In the genomic region with DNA sequence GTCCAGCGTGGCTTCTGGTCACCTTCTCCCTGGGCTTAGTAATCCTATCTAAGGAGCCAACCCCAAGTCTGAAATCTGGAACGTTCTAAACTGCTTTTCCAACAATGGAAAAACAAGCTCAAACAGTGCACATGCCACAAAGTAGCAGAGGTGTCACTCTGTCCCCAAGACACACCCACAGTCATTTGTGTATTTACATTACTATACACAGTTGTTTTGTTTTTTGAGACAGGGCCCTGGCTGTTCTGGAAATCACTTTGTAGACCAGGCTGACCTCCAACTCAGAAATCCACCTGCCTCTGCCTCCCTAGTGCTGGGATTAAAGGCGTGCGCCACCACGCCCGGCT, we compare ENCODE assay signal across 8 mouse cellular contexts. TPM values are rescaled to one million over a fixed set of nuclear protein-coding genes. Genes with fewer than 3 reads are reported as not detected.
A peak's percentile ranks its signal among the peaks of the same experiment; 100 is the strongest.
DNase-seq lines count a peak whose midpoint lies in the region; ATAC-seq and TF ChIP-seq lines count a peak whose summit lies in the region.

No protein-coding gene starts in this region.

- H3K27ac ChIP-seq in gastrocnemius, adult 2 months, result peak overlapping the region; percentile 96
- peak overlapping the region; percentile 82 for H3K27ac ChIP-seq in forebrain, embryonic 15.5 days (replicated peaks)
- peak overlapping the region; percentile 74 for H3K27ac ChIP-seq in liver, embryonic 15.5 days (replicated peaks)

- ATAC-seq in CD4-positive, CD25-positive, alpha-beta regulatory T cell, adult 4 months, result peak; percentile 56
- no peak for ATAC-seq in forebrain, embryonic 15.5 days (replicated peaks)
- ATAC-seq in liver, embryonic 15.5 days (ENCODE audit: insufficient read depth), result peak; percentile 23; the same call in 1 of the 2 replicates
- no peak for ATAC-seq in monocyte, adult 5-6 weeks (replicated peaks; ENCODE audit: insufficient number of reproducible peaks, low FRiP score, low TSS enrichment, poor library complexity, severe bottlenecking)

- no peaks in the 10 kb centered on the region for H3K27me3 ChIP-seq in forebrain, embryonic 15.5 days
- no peaks in the 10 kb centered on the region for H3K27me3 ChIP-seq in liver, embryonic 15.5 days

- peak overlapping the region; percentile 91 for H3K4me2 ChIP-seq in forebrain, embryonic 15.5 days (replicated peaks)
- H3K4me2 ChIP-seq in liver, embryonic 15.5 days, result peak overlapping the region; percentile 85

- TF ChIP-seq CTCF in gastrocnemius, adult 2 months (IDR thresholded peaks at IDR 0.05), result no peak

- H3K9ac ChIP-seq in forebrain, embryonic 15.5 days (replicated peaks), result peak overlapping the region; percentile 98
- H3K9ac ChIP-seq in liver, embryonic 15.5 days, result peak overlapping the region; percentile 76; the same call in 1 of the 2 replicates

- peaks cover 4% of the 10 kb centered on the region for H3K36me3 ChIP-seq in forebrain, embryonic 15.5 days
- H3K36me3 ChIP-seq in liver, embryonic 15.5 days (replicated peaks), result peaks cover 15% of the 10 kb centered on the region

- peaks cover 31% of the 10 kb centered on the region for H3K4me1 ChIP-seq in forebrain, embryonic 15.5 days
- H3K4me1 ChIP-seq in liver, embryonic 15.5 days (replicated peaks), result peaks cover 36% of the 10 kb centered on the region

- H3K4me3 ChIP-seq in gastrocnemius, adult 2 months, result peak overlapping the region; percentile 77
- peak overlapping the region; percentile 95 for H3K4me3 ChIP-seq in forebrain, embryonic 15.5 days
- H3K4me3 ChIP-seq in liver, embryonic 15.5 days (replicated peaks), result peak overlapping the region; percentile 81

- DNase-seq in gastrocnemius, adult 2 months, result no peak
- DNase-seq in gastrocnemius, postnatal 14 days, result no peak
- no peak for DNase-seq in adrenal gland, adult 8-10 months
- DNase-seq in right cerebral cortex, postnatal 14 days, result no peak

- 60% methylated on average over 6 of the region's 6 CpGs for WGBS in forebrain, embryonic 15.5 days
- WGBS in liver, embryonic 15.5 days (ENCODE audit: insufficient replicate concordance), result 36% methylated on average over 6 of the region's 6 CpGs

- H3K9me3 ChIP-seq in forebrain, embryonic 15.5 days, result no peaks in the 10 kb centered on the region
- H3K9me3 ChIP-seq in liver, embryonic 15.5 days (replicated peaks), result no peaks in the 10 kb centered on the region

- intact Hi-C loops in gastrocnemius, adult 2 months (cut with DNase I), result loop anchor here (5.0 to 10.0 kb wide), 2 partner anchors 212 to 345 kb away; no protein-coding TSS in a partner anchor
- intact Hi-C loops in gastrocnemius, postnatal 14 days (cut with DNase I; ENCODE audit: low total_unique reads), result no loop called here

RNA-seq across cellular contexts. Expression of gene Pelp1, which starts 0.4 kb away (rescaled TPM):
- total RNA-seq in gastrocnemius, adult 2 months (2021), result 10 to 100 TPM; 18.5 to 18.7 TPM
- 10 to 100 TPM; 14.9 to 18.6 TPM for total RNA-seq in gastrocnemius, postnatal 14 days (2021)
- 1 to 10 TPM; 4.4 to 7.7 TPM for polyA plus RNA-seq in CD4-positive, CD25-positive, alpha-beta regulatory T cell, adult 4 months (2017; shearing (Covaris generic))
- polyA plus RNA-seq in forebrain, embryonic 15.5 days (2015; fragmentation: Nextera tagmentation; extraction: Ambion mirVana), result 33.4 and 37.2 TPM in 2 replicates
- 13.5 and 14.5 TPM in 2 replicates for polyA plus RNA-seq in liver, embryonic 15.5 days (2015; fragmentation: Nextera tagmentation; extraction: Ambion mirVana)
- 10 to 100 TPM; 24.2 to 29.9 (median 28.2) TPM for total RNA-seq in adrenal gland, adult 8-10 months (2022)
- 1.6 to 4.9 TPM (median 2.1 TPM) in 3 replicates for total RNA-seq in monocyte, adult 5-6 weeks (2017)

RNA-seq across cellular contexts. Expression of gene Arrb2, which starts 22.2 kb away (rescaled TPM):
- 1 to 10 TPM; 8.3 to 8.4 TPM for total RNA-seq in gastrocnemius, adult 2 months (2021)
- total RNA-seq in gastrocnemius, postnatal 14 days (2021), result 1 to 10 TPM; 8.3 to 9.7 TPM
- 10 to 100 TPM; 47.0 to 64.1 TPM for polyA plus RNA-seq in CD4-positive, CD25-positive, alpha-beta regulatory T cell, adult 4 months (2017; shearing (Covaris generic))
- polyA plus RNA-seq in forebrain, embryonic 15.5 days (2015; fragmentation: Nextera tagmentation; extraction: Ambion mirVana), result 38.1 and 38.4 TPM in 2 replicates
- polyA plus RNA-seq in liver, embryonic 15.5 days (2015; fragmentation: Nextera tagmentation; extraction: Ambion mirVana), result 15.6 and 16.5 TPM in 2 replicates
- total RNA-seq in adrenal gland, adult 8-10 months (2022), result 10 to 100 TPM; 22.0 to 51.3 (median 33.9) TPM
- 94.2 to 148 TPM (median 113 TPM) in 3 replicates for total RNA-seq in monocyte, adult 5-6 weeks (2017)

RNA-seq across cellular contexts. Expression of gene Med11, which starts 41.4 kb away (rescaled TPM):
- total RNA-seq in gastrocnemius, adult 2 months (2021), result 1 to 10 TPM; 4.9 to 6.4 TPM
- total RNA-seq in gastrocnemius, postnatal 14 days (2021), result 1 to 10 TPM; 6.2 to 6.5 TPM
- 10 to 100 TPM; 84.3 to 85.7 TPM for polyA plus RNA-seq in CD4-positive, CD25-positive, alpha-beta regulatory T cell, adult 4 months (2017; shearing (Covaris generic))
- 40.2 and 45.0 TPM in 2 replicates for polyA plus RNA-seq in forebrain, embryonic 15.5 days (2015; fragmentation: Nextera tagmentation; extraction: Ambion mirVana)
- polyA plus RNA-seq in liver, embryonic 15.5 days (2015; fragmentation: Nextera tagmentation; extraction: Ambion mirVana), result 13.2 and 14.4 TPM in 2 replicates
- total RNA-seq in adrenal gland, adult 8-10 months (2022), result 10 to 100 TPM; 23.4 to 24.4 (median 24.2) TPM
- total RNA-seq in monocyte, adult 5-6 weeks (2017), result 37.7 to 56.2 TPM (median 52.1 TPM) in 3 replicates

RNA-seq across cellular contexts. Expression of gene Zmynd15, which starts 49.0 kb away (rescaled TPM):
- total RNA-seq in gastrocnemius, adult 2 months (2021), result under 1 TPM in 1 of 2 experiments, not detected in 1; 0.75 TPM
- under 1 TPM; 0.31 to 0.84 TPM for total RNA-seq in gastrocnemius, postnatal 14 days (2021)
- polyA plus RNA-seq in CD4-positive, CD25-positive, alpha-beta regulatory T cell, adult 4 months (2017; shearing (Covaris generic)), result not detected
- 0.52 and 0.56 TPM in 2 replicates for polyA plus RNA-seq in forebrain, embryonic 15.5 days (2015; fragmentation: Nextera tagmentation; extraction: Ambion mirVana)
- polyA plus RNA-seq in liver, embryonic 15.5 days (2015; fragmentation: Nextera tagmentation; extraction: Ambion mirVana), result 0.22 and 0.26 TPM in 2 replicates
- 1 to 10 TPM; 1.7 to 4.3 (median 3.0) TPM for total RNA-seq in adrenal gland, adult 8-10 months (2022)
- 0.21 TPM in 1 of 3 replicates, not detected in the others for total RNA-seq in monocyte, adult 5-6 weeks (2017)

RNA-seq across cellular contexts. Expression of gene Cxcl16, which starts 49.5 kb away (rescaled TPM):
- total RNA-seq in gastrocnemius, adult 2 months (2021), result 1 to 10 TPM; 1.2 to 1.4 TPM
- 1 to 10 TPM; 2.6 to 3.1 TPM for total RNA-seq in gastrocnemius, postnatal 14 days (2021)
- under 1 TPM; 0.43 to 0.87 TPM for polyA plus RNA-seq in CD4-positive, CD25-positive, alpha-beta regulatory T cell, adult 4 months (2017; shearing (Covaris generic))
- 1.4 and 1.9 TPM in 2 replicates for polyA plus RNA-seq in forebrain, embryonic 15.5 days (2015; fragmentation: Nextera tagmentation; extraction: Ambion mirVana)
- 2.0 and 2.2 TPM in 2 replicates for polyA plus RNA-seq in liver, embryonic 15.5 days (2015; fragmentation: Nextera tagmentation; extraction: Ambion mirVana)
- 10 to 100 TPM in 3 of 4 experiments, 1 to 10 TPM in 1; 9.4 to 18.2 (median 16.1) TPM for total RNA-seq in adrenal gland, adult 8-10 months (2022)
- total RNA-seq in monocyte, adult 5-6 weeks (2017), result 1.6 to 3.5 TPM (median 2.8 TPM) in 3 replicates

Comparison
In these comparisons a context has a peak if more than half of its experiments do, and no peak if none do; other contexts are left out.
1. ATAC-seq: peak in CD4-positive, CD25-positive, alpha-beta regulatory T cell, adult 4 months (single experiment) and liver, embryonic 15.5 days (single experiment); none in forebrain, embryonic 15.5 days (single experiment) and monocyte, adult 5-6 weeks (single experiment).
2. Peak in every context shown above with its lines, with median percentiles within 50 percentile points of each other: H3K27ac ChIP-seq and H3K4me3 ChIP-seq.